Mouse (Mus musculus) embryonic facial prominence, embryonic 14.5 days (tissue): ENCODE data around the gene Raly. TPM values are rescaled to one million over a fixed set of nuclear protein-coding genes. Genes with fewer than 3 reads are reported as not detected.
"Not testable (repeated sequence)": the region's sequence is repeated elsewhere in the genome, so short reads cannot be mapped to it uniquely, and the experiment has no call there.

Source experiments
- ATAC-seq: fragments of 200-750 bp; cut with Nextera tagmentation; 2 replicates; pipeline ENCODE4 v1.8.0; 2017; ENCODE audit warnings: low read depth, moderate number of reproducible peaks, moderate TSS enrichment
- DNase-seq: peaks from one replicate; pipeline ENCODE4 v3.0.0-alpha.2; 2015; ENCODE audit warnings: low spot score
- H3K27ac ChIP-seq: fragments of 300-500 bp; sonication (generic); replicated peaks from 2 replicates; pipeline ENCODE4 v1.5.1; 2014; ENCODE audit warnings: low read depth, mild to moderate bottlenecking, low read length, moderate library complexity
- H3K27me3 ChIP-seq: fragments of 300-500 bp; sonication (generic); replicated peaks from 2 replicates; pipeline ENCODE4 v1.6.1; 2014; ENCODE audit warnings: low read length; ENCODE audit not compliant: control insufficient read depth, insufficient read depth
- H3K36me3 ChIP-seq: fragments of 300-500 bp; sonication (generic); 2 replicates; pipeline ENCODE4 v1.6.1; 2014; ENCODE audit warnings: low read length, mixed read lengths; ENCODE audit not compliant: control insufficient read depth, insufficient read depth
- H3K4me1 ChIP-seq: fragments of 300-500 bp; sonication (generic); 2 replicates; pipeline ENCODE4 v1.6.1; 2014; ENCODE audit warnings: antibody characterized with exemption, low read length; ENCODE audit not compliant: control insufficient read depth, insufficient read depth
- H3K4me2 ChIP-seq: fragments of 300-500 bp; sonication (generic); 2 replicates; pipeline ENCODE4 v1.6.1; 2014; ENCODE audit warnings: low read depth, mild to moderate bottlenecking, low read length, moderate library complexity, mixed read lengths
- H3K4me3 ChIP-seq: fragments of 300-500 bp; sonication (generic); 2 replicates; pipeline ENCODE4 v1.5.1; 2014; ENCODE audit warnings: low read depth, mild to moderate bottlenecking, low read length
- H3K9ac ChIP-seq: fragments of 300-500 bp; sonication (generic); 2 replicates; pipeline ENCODE4 v1.6.1; 2014; ENCODE audit warnings: low read depth, mild to moderate bottlenecking, low read length, moderate library complexity, mixed read lengths
- H3K9me3 ChIP-seq: fragments of 300-500 bp; sonication (generic); 2 replicates; pipeline ENCODE4 v1.6.1; 2016; ENCODE audit warnings: low read length; ENCODE audit not compliant: control insufficient read depth
- WGBS: fragments of 180-500 bp; shearing (Covaris S2); extraction: QIAGEN DNeasy Blood & Tissue Kit; methylation state at CpG from one replicate; pipeline ENCODE4 v1.1.7; 2014; 5-methylcytosine and 5-hydroxymethylcytosine counted together
- polyA plus RNA-seq: library from polyadenylated mRNA; unstranded; fragments of >200 nt; fragmentation: Nextera tagmentation; extraction: Ambion mirVana; gene quantifications from 2 replicates; pipeline ENCODE4 v1.2.1, GENCODE M21; 2014

Gene Raly
- polyA plus RNA-seq, 1 experiment from 2014 or later, result 54.5 TPM

DNA sequence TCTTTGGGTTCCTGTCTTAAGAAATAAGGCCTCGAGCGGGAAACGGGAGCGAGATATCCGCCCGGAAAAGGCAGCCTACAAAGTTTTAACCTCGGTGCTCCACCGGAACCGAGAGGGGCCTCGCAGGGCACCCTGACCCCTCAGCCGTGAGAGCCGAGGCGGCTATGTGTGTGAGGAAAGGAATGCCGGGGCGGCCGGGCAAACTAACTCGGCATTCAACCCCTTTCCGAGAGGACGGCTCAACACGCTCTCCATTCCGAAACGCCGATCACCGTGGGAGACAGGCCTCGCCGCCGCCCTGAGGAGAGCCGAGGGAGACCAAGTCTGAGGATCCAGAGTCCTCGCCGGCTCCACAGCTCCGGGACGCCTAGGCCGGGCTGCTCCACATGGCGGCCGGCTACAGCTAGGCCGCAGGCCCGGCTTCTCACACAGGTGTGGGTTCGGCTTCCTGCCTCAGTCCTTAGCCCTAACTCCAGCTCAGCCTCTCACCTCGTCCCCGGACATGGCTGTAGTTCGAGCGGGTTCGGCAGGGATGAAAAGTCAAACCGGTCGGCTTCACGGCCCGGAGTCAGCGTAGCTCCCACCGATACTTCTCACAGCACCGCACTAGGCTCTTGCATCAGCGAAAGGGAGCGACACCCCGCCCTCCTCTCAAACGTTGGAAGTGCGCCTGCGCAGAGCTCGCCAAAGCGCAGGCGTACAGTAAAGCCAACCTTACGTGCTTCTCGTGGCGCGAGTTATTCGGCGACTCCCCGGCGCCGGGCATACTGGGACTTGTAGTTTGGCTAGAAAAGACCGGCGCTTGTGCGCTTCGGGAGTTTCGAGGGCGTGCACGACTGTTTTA is 101.5 kb downstream of the Raly start, which contains the start of gene Eif2s2:
TSS of gene Eif2s2 (minus strand) at position 735 of the 844 bp plus-strand sequence.
- peak within 1 kb of the TSS; percentile 86 for H3K27ac ChIP-seq
- H3K9ac ChIP-seq, result peak within 1 kb of the TSS; percentile 95
- ATAC-seq (peak; percentile 97), DNase-seq (peak; percentile 99)
- H3K4me2 ChIP-seq, result peak within 1 kb of the TSS; percentile 81
- no peaks in the 10 kb centered on the region for H3K9me3 ChIP-seq
- H3K4me3 ChIP-seq, result peak within 1 kb of the TSS; percentile 94
- no peaks in the 10 kb centered on the region for H3K27me3 ChIP-seq
- H3K36me3 ChIP-seq, result peaks cover 8% of the 10 kb centered on the region; the same call in 1 of the 2 replicates
- WGBS, result under 1% methylated on average over 65 of the region's 75 CpGs
- peaks cover 8% of the 10 kb centered on the region for H3K4me1 ChIP-seq

DNA sequence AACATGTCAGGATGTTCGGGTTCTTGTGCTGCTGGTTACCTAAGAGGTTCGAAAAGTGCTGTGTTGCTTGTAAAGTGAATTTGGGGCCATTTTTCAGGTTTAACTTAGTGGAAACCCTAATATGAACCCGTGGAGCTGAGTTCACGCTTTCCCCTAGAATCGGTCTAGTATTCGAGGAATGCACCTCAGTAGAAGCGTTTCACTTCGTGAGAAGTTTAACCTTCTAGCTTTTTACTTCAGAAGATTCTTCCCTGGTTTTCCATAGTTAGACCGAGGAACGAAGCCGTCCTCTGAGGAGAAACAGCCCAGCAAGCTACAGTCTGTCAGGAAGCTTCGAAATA is 102.1 kb downstream of the Raly start:
- 8% methylated on average over 12 of the region's 12 CpGs for WGBS
- Histone ChIP-seq H3K27me3 (no peaks in the 10 kb centered on the region), H3K9ac (peak overlapping the region; percentile 54), H3K27ac (no peak overlapping the region), H3K36me3 (peaks cover 3% of the 10 kb centered on the region; the same call in 1 of the 2 replicates), H3K9me3 (no peaks in the 10 kb centered on the region), H3K4me1 (peaks cover 8% of the 10 kb centered on the region), H3K4me2 (peak overlapping the region; percentile 52), H3K4me3 (peak overlapping the region; percentile 94)
- DNase-seq (no peak), ATAC-seq (peak; percentile 3; the same call in 1 of the 2 replicates)

DNA sequence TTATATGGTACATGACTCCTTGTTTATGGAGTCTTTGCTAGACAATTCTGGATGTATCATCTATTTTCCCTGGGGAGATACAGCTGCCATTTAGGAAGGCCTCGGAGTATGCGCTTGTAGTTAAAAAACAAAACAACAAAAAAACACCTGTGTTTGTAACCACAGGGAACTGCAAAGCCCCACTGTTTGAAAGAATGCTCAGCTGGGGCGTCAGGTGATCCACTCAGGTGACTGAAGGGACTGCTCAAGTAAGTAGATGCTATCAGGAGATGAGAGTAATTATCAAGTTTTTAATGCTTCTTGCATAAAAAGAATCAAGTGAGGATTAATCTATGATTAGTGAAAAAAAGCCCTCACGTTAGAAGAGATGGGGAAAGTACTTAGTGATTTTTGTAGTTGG is 102.7 kb downstream of the Raly start:
- H3K36me3 ChIP-seq, result no peaks in the 10 kb centered on the region
- peaks cover 8% of the 10 kb centered on the region for H3K4me1 ChIP-seq
- peak overlapping the region; percentile 52 for H3K4me2 ChIP-seq
- ATAC-seq (no peak), DNase-seq (no peak)
- H3K9me3 ChIP-seq, result no peaks in the 10 kb centered on the region
- WGBS, result 54% methylated on average over 4 of the region's 4 CpGs
- no peak overlapping the region for H3K27ac ChIP-seq
- H3K4me3 ChIP-seq, result peak overlapping the region; percentile 94; the same call in 1 of the 2 replicates
- no peak overlapping the region for H3K9ac ChIP-seq
- H3K27me3 ChIP-seq, result no peaks in the 10 kb centered on the region

DNA sequence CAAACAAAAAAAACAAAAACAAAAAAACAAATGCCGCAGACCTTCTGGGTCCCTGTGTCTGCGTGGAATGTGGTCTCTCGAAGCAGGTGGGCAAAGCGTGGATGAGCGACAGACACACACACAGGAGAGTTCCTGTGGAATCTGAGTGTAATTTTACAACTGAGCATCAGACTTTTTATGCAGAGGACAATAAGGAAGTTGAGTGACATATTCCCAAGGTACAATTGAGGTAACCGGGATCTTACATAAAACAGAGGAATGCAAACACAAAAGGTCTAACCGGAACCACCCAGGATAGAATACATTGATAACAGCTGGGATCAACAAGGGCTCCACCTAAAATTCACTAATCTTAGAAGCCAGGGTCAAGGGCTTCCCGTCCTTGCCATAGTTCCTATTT is 108.1 kb downstream of the Raly start:
- H3K4me1 ChIP-seq, DNase-seq, H3K27me3 ChIP-seq, H3K27ac ChIP-seq, ATAC-seq, H3K36me3 ChIP-seq, H3K9ac ChIP-seq, H3K9me3 ChIP-seq, H3K4me2 ChIP-seq, H3K4me3 ChIP-seq: not testable (repeated sequence)
- WGBS, result 84% methylated on average over 7 of the region's 8 CpGs

DNA sequence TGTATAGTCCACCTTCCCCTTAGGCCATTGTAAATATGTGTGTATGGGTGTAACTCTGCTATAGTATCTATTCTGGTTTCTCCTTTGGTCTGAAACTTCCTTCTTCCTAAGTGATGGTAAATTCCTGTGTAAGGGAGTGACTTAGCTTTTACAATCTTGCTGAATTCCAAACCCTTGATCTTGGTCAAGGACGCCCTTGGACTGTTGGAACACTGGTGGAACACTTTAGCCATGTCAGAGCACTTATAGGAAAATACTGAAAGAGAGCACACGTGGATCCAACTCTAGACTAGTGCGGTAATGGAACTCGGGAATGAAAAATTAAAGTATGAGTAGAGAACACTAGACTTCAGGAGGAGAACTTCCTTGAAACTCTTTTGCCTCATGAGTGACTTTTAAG is 108.5 kb downstream of the Raly start:
- 88% methylated on average over 4 of the region's 4 CpGs for WGBS
- DNase-seq, H3K27me3 ChIP-seq, H3K36me3 ChIP-seq, H3K4me1 ChIP-seq, H3K4me2 ChIP-seq, H3K4me3 ChIP-seq, H3K27ac ChIP-seq, H3K9me3 ChIP-seq, ATAC-seq, H3K9ac ChIP-seq: not testable (repeated sequence)

DNA sequence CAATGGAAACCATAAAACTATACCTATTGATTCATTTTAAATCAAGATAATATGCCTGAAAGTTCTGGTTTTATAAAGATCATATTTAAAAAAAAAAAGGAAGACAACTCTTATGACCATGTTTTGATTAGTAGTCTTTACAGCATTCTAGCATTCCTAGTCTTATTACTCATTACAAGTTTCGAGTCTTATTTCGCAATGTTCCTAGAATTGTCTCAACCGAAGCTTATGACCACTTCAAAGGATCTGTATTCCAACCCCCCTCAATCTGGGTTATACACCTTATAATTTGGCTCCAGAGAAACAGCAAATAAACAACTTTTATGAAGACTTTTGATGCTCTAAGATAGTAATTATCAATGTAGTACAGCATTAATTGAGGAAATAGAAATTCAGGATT is 111.2 kb downstream of the Raly start:
- DNase-seq (no peak), ATAC-seq (no peak)
- Histone ChIP-seq H3K4me3 (no peak overlapping the region), H3K9me3 (no peaks in the 10 kb centered on the region), H3K27ac (no peak overlapping the region), H3K4me2 (no peak overlapping the region), H3K36me3 (no peaks in the 10 kb centered on the region), H3K27me3 (no peaks in the 10 kb centered on the region), H3K9ac (no peak overlapping the region), H3K4me1 (no peaks in the 10 kb centered on the region)
- WGBS, result 84% methylated on average over 3 of the region's 3 CpGs

- Histone ChIP-seq H3K9me3 (no peaks in the 10 kb centered on the region), H3K27me3 (no peaks in the 10 kb centered on the region), H3K27ac (no peak overlapping the region), H3K9ac (no peak overlapping the region), H3K4me2 (no peak overlapping the region), H3K4me1 (no peaks in the 10 kb centered on the region), H3K4me3 (no peak overlapping the region), H3K36me3 (no peaks in the 10 kb centered on the region)
- 58% methylated on average over 2 of the region's 2 CpGs for WGBS
- DNase-seq, result no peak
- no peak for ATAC-seq
These were observed 114.9 kb downstream of the Raly start for GRCm38 (mm10) chr2:154905796-154906195.

GRCm38 (mm10) chr2:154908223-154908622 is 117.3 kb downstream of the Raly start:
- H3K4me3 ChIP-seq, H3K4me2 ChIP-seq, H3K27me3 ChIP-seq, ATAC-seq, DNase-seq, H3K9me3 ChIP-seq, H3K9ac ChIP-seq, H3K36me3 ChIP-seq, H3K27ac ChIP-seq, H3K4me1 ChIP-seq: not testable (repeated sequence)
- 46% methylated on average over 2 of the region's 2 CpGs for WGBS

DNA sequence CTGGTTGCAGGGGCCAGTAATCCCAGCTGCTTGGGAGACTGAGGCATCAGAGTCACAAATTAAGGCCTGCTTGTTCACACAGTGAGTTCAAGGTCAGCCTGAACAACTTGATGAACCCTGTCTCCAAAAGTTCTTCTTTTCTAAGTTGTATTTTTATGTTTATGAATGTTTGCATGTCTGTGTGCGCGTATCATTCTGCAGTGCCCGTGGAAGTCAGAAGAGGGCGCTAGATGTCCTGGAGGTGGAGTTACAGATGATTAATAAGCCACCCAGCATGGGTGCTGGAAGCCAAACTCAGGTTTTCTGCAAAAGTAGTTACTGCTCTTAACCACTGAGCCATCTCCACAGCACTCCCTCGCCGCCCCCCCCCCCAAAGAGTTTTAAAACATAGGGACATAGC is 118.9 kb downstream of the Raly start:
- Histone ChIP-seq H3K4me1 (no peaks in the 10 kb centered on the region), H3K9ac (no peak overlapping the region), H3K4me2 (no peak overlapping the region), H3K9me3 (no peaks in the 10 kb centered on the region), H3K36me3 (no peaks in the 10 kb centered on the region), H3K27me3 (no peaks in the 10 kb centered on the region), H3K27ac (no peak overlapping the region), H3K4me3 (no peak overlapping the region)
- WGBS, result 78% methylated on average over 6 of the region's 6 CpGs
- DNase-seq (no peak), ATAC-seq (no peak)
